Mouse (Mus musculus) midbrain, postnatal 0 days (tissue): ENCODE data around the gene Tecpr1. TPM values are rescaled to one million over a fixed set of nuclear protein-coding genes. Genes with fewer than 3 reads are reported as not detected.

Experiments used
- ATAC-seq: fragments of 200-750 bp; cut with Nextera tagmentation; 2 replicates; pipeline ENCODE4 v1.8.0; 2017; ENCODE audit warnings: moderate number of reproducible peaks, mild to moderate bottlenecking, moderate TSS enrichment, moderate library complexity; ENCODE audit not compliant: low FRiP score
- DNase-seq: peaks from one replicate; pipeline ENCODE4 v3.0.0-alpha.2; 2015; ENCODE audit warnings: low spot score
- H3K27ac ChIP-seq: fragments of 300-500 bp; sonication (generic); 2 replicates; pipeline ENCODE4 v1.5.1; 2014; ENCODE audit warnings: low read depth, mild to moderate bottlenecking, low read length, mixed read lengths
- H3K27me3 ChIP-seq: fragments of 300-500 bp; sonication (generic); 2 replicates; pipeline ENCODE4 v1.6.1; 2014; ENCODE audit warnings: low read length, control low read depth, mixed read lengths; ENCODE audit not compliant: insufficient read depth
- H3K36me3 ChIP-seq: fragments of 300-500 bp; sonication (generic); 2 replicates; pipeline ENCODE4 v1.6.1; 2014; ENCODE audit warnings: low read length, control low read depth, mixed read lengths; ENCODE audit not compliant: insufficient read depth
- H3K4me1 ChIP-seq: fragments of 300-500 bp; sonication (generic); 2 replicates; pipeline ENCODE4 v1.6.1; 2014; ENCODE audit warnings: mild to moderate bottlenecking, control low read depth, antibody characterized with exemption, low read length, mixed read lengths; ENCODE audit not compliant: insufficient read depth
- H3K4me2 ChIP-seq: fragments of 300-500 bp; sonication (generic); 2 replicates; pipeline ENCODE4 v1.6.1; 2014; ENCODE audit warnings: low read depth, mild to moderate bottlenecking, low read length, mixed read lengths; ENCODE audit not compliant: poor library complexity, severe bottlenecking
- H3K4me3 ChIP-seq: fragments of 300-500 bp; sonication (generic); 2 replicates; pipeline ENCODE4 v1.5.1; 2014; ENCODE audit warnings: low read depth, mild to moderate bottlenecking, low read length, moderate library complexity
- H3K9ac ChIP-seq: fragments of 300-500 bp; sonication (generic); replicated peaks from 2 replicates; pipeline ENCODE4 v1.6.1; 2014; ENCODE audit warnings: mild to moderate bottlenecking, low read length, moderate library complexity, mixed read lengths; ENCODE audit not compliant: poor library complexity, severe bottlenecking
- H3K9me3 ChIP-seq: fragments of 300-500 bp; sonication (generic); 2 replicates; pipeline ENCODE4 v1.6.1; 2016; ENCODE audit warnings: low read length, control low read depth
- CTCF ChIP-seq: IDR thresholded peaks from 2 replicates; pipeline ENCODE4 v1.5.1; 2016; ENCODE audit warnings: antibody characterized with exemption, mild to moderate bottlenecking
- WGBS: fragments of 180-500 bp; shearing (Covaris S2); extraction: QIAGEN DNeasy Blood & Tissue Kit; methylation state at CpG from one replicate; pipeline ENCODE4 v1.1.7; 2014; 5-methylcytosine and 5-hydroxymethylcytosine counted together
- polyA plus RNA-seq: library from polyadenylated mRNA; unstranded; fragments of >200 nt; fragmentation: Nextera tagmentation; extraction: Ambion mirVana; gene quantifications from 2 replicates; pipeline ENCODE4 v1.2.1, GENCODE M21; 2015
- total RNA-seq: library from RNA; depleted of rRNA; stranded (reverse); fragments of >200 nt; gene quantifications from 2 replicates; pipeline ENCODE4 v1.2.3, GENCODE M21; 2014

The Tecpr1 gene
- total and polyA plus RNA-seq, 2 experiments from 2014 or later, result 37.3 to 65.4 TPM

GRCm38 (mm10) chr5:144218061-144218460 lies 5.4 kb downstream of the Tecpr1 start:
- H3K9ac ChIP-seq, result no peak overlapping the region
- H3K4me1 ChIP-seq, result peaks cover 6% of the 10 kb centered on the region; the same call in 1 of the 2 replicates
- no peak overlapping the region for H3K4me3 ChIP-seq
- no peak for ATAC-seq
- 85% methylated on average over 7 of the region's 7 CpGs for WGBS
- H3K27me3 ChIP-seq, result no peaks in the 10 kb centered on the region
- no peaks in the 10 kb centered on the region for H3K9me3 ChIP-seq
- TF ChIP-seq CTCF, result no peak
- no peak for DNase-seq
- peaks cover 33% of the 10 kb centered on the region for H3K36me3 ChIP-seq
- no peak overlapping the region for H3K27ac ChIP-seq
- no peak overlapping the region for H3K4me2 ChIP-seq

- Histone ChIP-seq H3K4me3 (no peak overlapping the region), H3K9ac (no peak overlapping the region), H3K4me2 (no peak overlapping the region), H3K27me3 (no peaks in the 10 kb centered on the region), H3K9me3 (no peaks in the 10 kb centered on the region), H3K27ac (no peak overlapping the region), H3K36me3 (peaks cover 41% of the 10 kb centered on the region), H3K4me1 (no peaks in the 10 kb centered on the region)
- no peak for ATAC-seq
- no peak for DNase-seq
- WGBS, result 87% methylated on average over 2 of the region's 2 CpGs
- TF ChIP-seq CTCF, result no peak
Observed at GRCm38 (mm10) chr5:144215992-144216391, 7.4 kb downstream of the Tecpr1 start.

GRCm38 (mm10) chr5:144214453-144214852 lies 9.0 kb downstream of the Tecpr1 start:
- Histone ChIP-seq H3K27ac (no peak overlapping the region), H3K36me3 (peaks cover 53% of the 10 kb centered on the region), H3K4me2 (no peak overlapping the region), H3K9me3 (no peaks in the 10 kb centered on the region), H3K9ac (no peak overlapping the region), H3K27me3 (no peaks in the 10 kb centered on the region), H3K4me1 (no peaks in the 10 kb centered on the region), H3K4me3 (no peak overlapping the region)
- DNase-seq (peak; percentile 55), ATAC-seq (no peak)
- peak; percentile 83 for TF ChIP-seq CTCF
- WGBS, result 32% methylated on average over 7 of the region's 7 CpGs

- no peaks in the 10 kb centered on the region for H3K27me3 ChIP-seq
- 45% methylated on average over 11 of the region's 11 CpGs for WGBS
- no peaks in the 10 kb centered on the region for H3K9me3 ChIP-seq
- peak; percentile 89 for TF ChIP-seq CTCF
- H3K27ac ChIP-seq, result no peak overlapping the region
- peaks cover 63% of the 10 kb centered on the region for H3K36me3 ChIP-seq
- ATAC-seq (no peak), DNase-seq (peak; percentile 52)
- H3K9ac ChIP-seq, result no peak overlapping the region
- no peak overlapping the region for H3K4me2 ChIP-seq
- no peaks in the 10 kb centered on the region for H3K4me1 ChIP-seq
- H3K4me3 ChIP-seq, result no peak overlapping the region
Observed at GRCm38 (mm10) chr5:144207478-144207877, 15.9 kb downstream of the Tecpr1 start.

GRCm38 (mm10) chr5:144206069-144206468 lies 17.3 kb downstream of the Tecpr1 start:
- no peaks in the 10 kb centered on the region for H3K27me3 ChIP-seq
- H3K4me3 ChIP-seq, result no peak overlapping the region
- peaks cover 60% of the 10 kb centered on the region for H3K36me3 ChIP-seq
- ATAC-seq, result no peak
- no peaks in the 10 kb centered on the region for H3K9me3 ChIP-seq
- H3K9ac ChIP-seq, result no peak overlapping the region
- H3K4me2 ChIP-seq, result no peak overlapping the region
- H3K4me1 ChIP-seq, result no peaks in the 10 kb centered on the region
- no peak for TF ChIP-seq CTCF
- no peak for DNase-seq
- WGBS, result 96% methylated on average over 15 of the region's 15 CpGs
- H3K27ac ChIP-seq, result no peak overlapping the region

GRCm38 (mm10) chr5:144204911-144205310 lies 18.5 kb downstream of the Tecpr1 start:
- DNase-seq, result no peak
- peaks cover 56% of the 10 kb centered on the region for H3K36me3 ChIP-seq
- TF ChIP-seq CTCF, result no peak

More at GRCm38 (mm10) chr5:144204911-144205310, 18.5 kb downstream of the Tecpr1 start:
- no peaks in the 10 kb centered on the region for H3K9me3 ChIP-seq
- no peak overlapping the region for H3K4me2 ChIP-seq
- H3K4me1 ChIP-seq, result no peaks in the 10 kb centered on the region
- no peaks in the 10 kb centered on the region for H3K27me3 ChIP-seq
- H3K27ac ChIP-seq, result no peak overlapping the region
- H3K4me3 ChIP-seq, result no peak overlapping the region
- 53% methylated on average over 10 of the region's 10 CpGs for WGBS
- no peak for ATAC-seq
- H3K9ac ChIP-seq, result no peak overlapping the region
